ENCODE assay signal across 27 mouse cellular contexts in genomic region chr8:38927867-38928266, GRCm38 (mm10).
DNase-seq lines count a peak whose midpoint lies in the region; ATAC-seq and TF ChIP-seq lines count a peak whose summit lies in the region.
"Had no signal": no experiment of that assay in that cellular context is flagged by ENCODE, and none has a peak within 500 bp of the region (broad histone marks: within the 10 kb centered on the region; RNA-seq: fewer than 3 reads in every experiment).

No protein-coding gene starts in this region.

- peak; percentile 62; the same call in 1 of the 2 replicates for ATAC-seq in forebrain, embryonic 13.5 days
- ATAC-seq in forebrain, embryonic 14.5 days = peak; percentile 54; the same call in 1 of the 2 replicates
- ATAC-seq: inflammation-experienced regulatory T-cells, adult 6 months had no signal

- no peaks in the 10 kb centered on the region for H3K4me1 ChIP-seq in forebrain, embryonic 13.5 days
- H3K4me1 ChIP-seq in forebrain, embryonic 10.5 days = no peaks in the 10 kb centered on the region
- H3K4me1 ChIP-seq in forebrain, embryonic 14.5 days (ENCODE audit: control insufficient read depth, insufficient read depth, low read length) = no peaks in the 10 kb centered on the region
- no peaks in the 10 kb centered on the region for H3K4me1 ChIP-seq in thymus, adult 2 months (replicated peaks; ENCODE audit: control insufficient read depth, insufficient read depth, low read length)
- H3K4me1 ChIP-seq: embryonic facial prominence, embryonic 13.5 days; heart, embryonic 12.5 days; hindbrain, embryonic 15.5 days; limb, embryonic 13.5 days; lung, embryonic 15.5 days; neural tube, embryonic 12.5 days had no signal

- TF ChIP-seq CTCF in thymus, adult 2 months (IDR thresholded peaks at IDR 0.05; ENCODE audit: borderline replicate concordance, control insufficient read depth, extremely low read depth, insufficient read depth, low read length, poor library complexity) = no peak

- H3K36me3 ChIP-seq in forebrain, embryonic 13.5 days (ENCODE audit: poor library complexity, severe bottlenecking) = no peaks in the 10 kb centered on the region
- H3K36me3 ChIP-seq in forebrain, embryonic 10.5 days (replicated peaks) = no peaks in the 10 kb centered on the region
- no peaks in the 10 kb centered on the region for H3K36me3 ChIP-seq in forebrain, embryonic 14.5 days (ENCODE audit: control insufficient read depth, insufficient read depth, low read length)
- no peaks in the 10 kb centered on the region for H3K36me3 ChIP-seq in thymus, adult 2 months (ENCODE audit: control insufficient read depth, insufficient read depth, low read length)
- H3K36me3 ChIP-seq: embryonic facial prominence, embryonic 13.5 days; G1E; heart, embryonic 12.5 days; hindbrain, embryonic 15.5 days; limb, embryonic 13.5 days; lung, embryonic 15.5 days; neural tube, embryonic 12.5 days had no signal

- no peaks in the 10 kb centered on the region for H3K27me3 ChIP-seq in forebrain, embryonic 13.5 days
- no peaks in the 10 kb centered on the region for H3K27me3 ChIP-seq in forebrain, embryonic 10.5 days (ENCODE audit: poor library complexity, severe bottlenecking)
- no peaks in the 10 kb centered on the region for H3K27me3 ChIP-seq in forebrain, embryonic 14.5 days (replicated peaks; ENCODE audit: control insufficient read depth, insufficient read depth, low read length)
- no peaks in the 10 kb centered on the region for H3K27me3 ChIP-seq in thymus, adult 2 months (ENCODE audit: control insufficient read depth, insufficient read depth, low read length)
- H3K27me3 ChIP-seq: embryonic facial prominence, embryonic 13.5 days; heart, embryonic 12.5 days; hindbrain, embryonic 15.5 days; limb, embryonic 13.5 days; lung, embryonic 15.5 days; neural tube, embryonic 12.5 days had no signal

- no peak overlapping the region for H3K27ac ChIP-seq in forebrain, embryonic 13.5 days
- no peak overlapping the region for H3K27ac ChIP-seq in forebrain, embryonic 10.5 days
- no peak overlapping the region for H3K27ac ChIP-seq in forebrain, embryonic 14.5 days (ENCODE audit: low read depth, low read length)
- H3K27ac ChIP-seq in thymus, adult 2 months (ENCODE audit: control insufficient read depth, insufficient read depth, low read length) = no peak overlapping the region
- H3K27ac ChIP-seq: embryonic facial prominence, embryonic 13.5 days; heart, adult 2 months; hindbrain, embryonic 15.5 days; limb, embryonic 13.5 days; lung, embryonic 15.5 days; neural tube, embryonic 12.5 days had no signal

- no peak overlapping the region for H3K9ac ChIP-seq in forebrain, embryonic 13.5 days
- no peak overlapping the region for H3K9ac ChIP-seq in forebrain, embryonic 14.5 days (ENCODE audit: low read length)
- H3K9ac ChIP-seq: embryonic facial prominence, embryonic 13.5 days; heart, embryonic 12.5 days; hindbrain, embryonic 15.5 days; limb, embryonic 13.5 days; lung, embryonic 15.5 days; neural tube, embryonic 12.5 days had no signal

- DNase-seq in forebrain, embryonic 10.5 days (ENCODE audit: extremely low spot score, low spot score) = no peak
- peak; percentile 11 for DNase-seq in retina, postnatal 1 day
- no peak for DNase-seq in retina, embryonic 14.5 days (ENCODE audit: low spot score)
- DNase-seq in forebrain, embryonic 14.5 days (ENCODE audit: low spot score) = peak; percentile 32
- DNase-seq in thymus, adult 2 months = no peak
- DNase-seq in cerebellum, postnatal 4 days (ENCODE audit: low spot score in 2 of 2) = no peak
- DNase-seq: adrenal gland, adult 8-10 months; cerebellum, adult 11 months; cerebellum, adult 9-10 months; cerebellum, postnatal 36 days; gastrocnemius, postnatal 36 days; heart, adult 2 months; heart, postnatal 4 days; kidney, adult 11 months; kidney, postnatal 14 days; thymus, postnatal 25 days had no signal

- no peak for TF ChIP-seq POLR2A in thymus, adult 2 months (IDR thresholded peaks at IDR 0.05; ENCODE audit: control insufficient read depth, extremely low read depth, insufficient read depth, low read length, poor library complexity)

- no peaks in the 10 kb centered on the region for H3K9me3 ChIP-seq in forebrain, embryonic 13.5 days (replicated peaks)
- no peaks in the 10 kb centered on the region for H3K9me3 ChIP-seq in forebrain, embryonic 10.5 days
- no peaks in the 10 kb centered on the region for H3K9me3 ChIP-seq in forebrain, embryonic 14.5 days (replicated peaks; ENCODE audit: control insufficient read depth, low read length)
- H3K9me3 ChIP-seq: embryonic facial prominence, embryonic 13.5 days; G1E; heart, embryonic 12.5 days; hindbrain, embryonic 15.5 days; limb, embryonic 13.5 days; lung, embryonic 15.5 days; neural tube, embryonic 12.5 days had no signal

- H3K4me2 ChIP-seq in forebrain, embryonic 13.5 days = no peak overlapping the region
- H3K4me2 ChIP-seq in forebrain, embryonic 14.5 days (ENCODE audit: low read length) = no peak overlapping the region
- H3K4me2 ChIP-seq: embryonic facial prominence, embryonic 13.5 days; heart, embryonic 12.5 days; hindbrain, embryonic 15.5 days; limb, embryonic 13.5 days; liver, embryonic 11.5 days; lung, embryonic 15.5 days; midbrain, embryonic 11.5 days; neural tube, embryonic 12.5 days had no signal

- no peak overlapping the region for H3K4me3 ChIP-seq in forebrain, embryonic 13.5 days
- no peak overlapping the region for H3K4me3 ChIP-seq in forebrain, embryonic 10.5 days
- H3K4me3 ChIP-seq in forebrain, embryonic 14.5 days (ENCODE audit: low read depth, low read length) = no peak overlapping the region
- H3K4me3 ChIP-seq in thymus, adult 2 months (ENCODE audit: control insufficient read depth, insufficient read depth, low read length) = no peak overlapping the region
- H3K4me3 ChIP-seq: embryonic facial prominence, embryonic 13.5 days; heart, adult 2 months; heart, embryonic 12.5 days; hindbrain, embryonic 15.5 days; limb, embryonic 13.5 days; lung, embryonic 15.5 days; neural tube, embryonic 12.5 days had no signal

- WGBS in forebrain, embryonic 13.5 days = 70% methylated on average over 3 of the region's 3 CpGs
- 75% methylated on average over 3 of the region's 3 CpGs for WGBS in forebrain, embryonic 10.5 days
- 58% methylated on average over 3 of the region's 3 CpGs for WGBS in forebrain, embryonic 14.5 days
- WGBS in thymus, adult 2 months = 74% methylated on average over 3 of the region's 3 CpGs

Comparison
In these comparisons a context has a peak if more than half of its experiments do, and no peak if none do; other contexts are left out.
1. DNase-seq: peak in retina, postnatal 1 day (single experiment) and forebrain, embryonic 14.5 days (single experiment); none in forebrain, embryonic 10.5 days (single experiment), retina, embryonic 14.5 days (single experiment), thymus, adult 2 months (single experiment) and cerebellum, postnatal 4 days (0 of 2).